Mouse (Mus musculus) B cell, adult (primary cell): ENCODE results near the gene Dpy30. TPM values are rescaled to one million over a fixed set of nuclear protein-coding genes. Genes with fewer than 3 reads are reported as not detected.

Experiments
- total RNA-seq: library from RNA; stranded (reverse); gene quantifications from 4 replicates; pipeline ENCODE4 v1.2.4, GENCODE M21; 2023; ENCODE audit not compliant: inconsistent age

Dpy30 gene
- 37.4 to 53.7 TPM (median 41.7 TPM) in 4 replicates for total RNA-seq

GRCm38 (mm10) chr17:74323844-74324243, at the start of gene Dpy30:
Gene Dpy30 (minus strand): TSS chr17:74323944.

DNA sequence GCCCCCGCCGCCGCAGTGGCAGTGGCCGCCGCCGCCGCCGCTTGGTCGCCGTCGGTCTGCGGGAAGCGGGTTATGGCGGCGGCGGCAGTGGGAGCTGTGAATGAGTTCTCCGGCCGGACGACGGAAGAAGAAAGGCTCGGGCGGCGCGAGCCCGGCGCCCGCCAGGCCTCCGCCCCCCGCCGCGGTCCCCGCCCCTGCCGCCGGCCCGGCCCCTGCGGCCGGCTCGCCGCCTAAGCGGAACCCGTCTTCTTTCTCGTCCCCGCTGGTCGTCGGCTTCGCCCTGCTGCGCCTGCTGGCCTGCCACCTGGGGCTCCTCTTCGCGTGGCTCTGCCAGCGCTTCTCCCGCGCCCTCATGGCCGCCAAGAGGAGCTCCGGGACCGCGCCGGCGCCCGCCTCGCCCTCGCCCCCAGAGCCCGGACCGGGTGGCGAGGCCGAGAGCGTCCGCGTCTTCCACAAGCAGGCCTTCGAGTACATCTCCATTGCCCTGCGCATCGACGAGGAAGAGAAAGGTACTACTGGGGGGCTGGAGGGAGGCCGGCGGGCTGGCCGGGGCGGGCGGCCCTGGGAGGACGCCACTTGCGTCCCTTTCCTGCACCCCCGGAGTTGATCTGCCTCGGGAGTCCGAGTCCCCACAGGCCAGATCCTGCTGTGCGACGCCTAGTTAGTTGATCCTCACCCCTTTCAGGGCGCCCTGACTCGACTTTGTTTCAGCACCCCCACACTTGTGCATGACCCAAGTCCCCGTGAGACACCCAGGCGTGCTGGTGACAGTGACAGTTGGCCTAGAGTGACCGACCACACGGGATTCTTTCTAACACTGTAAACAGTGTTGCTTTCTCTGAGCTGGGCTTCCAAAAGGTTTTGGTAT, 15.4 kb upstream of the Dpy30 start, which contains the start of gene Spast:
TSS of gene Spast (plus strand) at position 51 of the 868 bp plus-strand sequence.

DNA sequence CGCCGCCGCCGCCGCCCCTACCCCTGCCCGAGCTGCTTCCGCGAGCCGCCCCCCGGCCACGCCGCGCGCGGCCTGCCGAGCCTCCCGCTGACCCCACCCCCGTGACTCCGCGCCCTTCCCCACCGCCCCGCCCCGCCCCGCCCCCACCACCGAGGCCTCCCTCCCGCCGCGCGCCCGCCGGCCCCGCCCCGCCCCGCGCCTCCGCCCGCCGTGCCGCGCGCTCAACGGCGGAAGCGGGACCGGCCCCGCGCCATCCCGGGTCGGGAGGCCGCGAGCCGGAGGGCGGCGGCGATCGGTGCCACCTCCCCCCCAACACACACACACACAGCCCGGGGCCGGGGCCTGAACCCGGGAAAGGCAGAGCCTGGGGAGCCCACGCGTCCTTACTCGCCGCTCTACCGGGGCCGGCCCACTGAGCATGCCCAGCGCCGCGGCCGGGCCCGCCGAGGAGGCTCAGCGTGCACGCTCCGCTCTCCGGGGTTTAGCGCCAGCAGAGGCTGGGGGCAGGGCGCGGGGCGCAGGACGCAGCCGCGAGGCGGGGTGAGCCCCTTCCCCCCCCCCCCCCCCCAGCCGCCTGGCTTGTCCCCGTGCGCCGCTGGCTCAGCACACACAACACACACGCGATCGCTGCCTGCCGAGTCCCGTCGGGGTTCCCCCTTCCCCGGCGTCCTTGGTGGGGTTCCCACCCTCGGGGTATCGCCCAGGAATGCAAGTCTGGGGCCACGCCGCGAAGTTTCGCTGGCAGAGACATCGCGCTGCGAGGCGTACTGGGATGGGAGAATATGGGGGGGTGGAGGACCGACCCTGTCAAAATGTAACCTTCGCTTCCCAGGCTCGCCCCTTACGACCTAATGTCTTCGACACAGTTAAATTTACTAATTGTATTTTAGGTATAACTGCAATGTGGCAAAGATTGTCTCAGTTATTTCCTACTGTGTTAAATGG, 28.4 kb downstream of the Dpy30 start, which contains the start of gene Memo1:
TSS of gene Memo1 (minus strand) at position 496 of the 945 bp plus-strand sequence.

Other genes with a start within 250 kb of the Dpy30 start
- gene Memo1, start 28.4 kb downstream of the Dpy30 start, total RNA-seq = 25.2 to 34.3 TPM (median 30.9 TPM) in 4 replicates
- 29.2 to 31.6 TPM (median 31.3 TPM) in 4 replicates for gene Spast, start 15.0 kb upstream of the Dpy30 start, total RNA-seq
- 15.5 to 19.0 TPM (median 16.8 TPM) in 4 replicates for gene Slc30a6, start 71.7 kb upstream of the Dpy30 start, total RNA-seq
- 18.4 to 21.7 TPM (median 19.8 TPM) in 4 replicates for gene Nlrc4, start 135.2 kb upstream of the Dpy30 start, total RNA-seq
- 62.0 to 79.8 TPM (median 69.5 TPM) in 4 replicates for gene Yipf4, start 165.5 kb upstream of the Dpy30 start, total RNA-seq
- gene Birc6, start 204.4 kb upstream of the Dpy30 start, total RNA-seq = 185 to 211 TPM (median 206 TPM) in 4 replicates